Mouse (Mus musculus) cerebellum, adult 2 months (tissue): Measurements from ENCODE around the gene Cpn2.

ENCODE experiments used
- CTCF ChIP-seq: fragments of 200-500 bp; IDR thresholded peaks from 2 replicates; pipeline ENCODE4 v1.5.1; 2011; ENCODE audit warnings: low read depth, mild to moderate bottlenecking, control low read depth, low read length, moderate library complexity, borderline replicate concordance; ENCODE audit not compliant: insufficient read depth
- POLR2A ChIP-seq: fragments of 200-500 bp; IDR thresholded peaks from 2 replicates; pipeline ENCODE4 v1.6.1; 2011; ENCODE audit warnings: low read length, control low read depth, borderline replicate concordance; ENCODE audit not compliant: insufficient read depth

DNA sequence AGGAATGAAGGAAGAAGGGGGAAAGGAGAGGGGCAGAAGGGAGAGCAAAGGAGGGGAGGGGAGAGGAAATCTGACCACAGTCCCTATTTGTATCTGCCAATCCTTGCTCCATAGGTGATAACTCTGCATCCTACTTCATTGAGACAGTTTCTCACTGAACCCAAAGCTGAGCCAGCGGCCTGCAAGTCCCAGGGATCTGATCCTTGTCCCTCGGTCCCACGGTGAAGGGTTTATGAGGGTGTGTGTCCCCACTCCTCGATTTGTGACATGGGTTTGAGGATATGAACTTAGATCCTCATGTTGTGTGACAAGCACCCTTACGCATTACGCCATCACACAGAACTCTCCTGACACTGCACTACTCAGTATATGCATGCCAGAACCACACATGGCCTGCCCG is 27.8 kb upstream of the Cpn2 start:
- TF ChIP-seq CTCF (no peak), POLR2A (no peak)
